Mouse (Mus musculus) splenic B cell, adult 2 months (primary cell): ENCODE measurements at regions not wholly inside any gene's neighbourhood (a gene's known extent, or its start where the extent isn't known, plus 50 kb on each side); places are given as distances from the start of the nearest gene placed in this dataset.
"Not testable (repeated sequence)": the region's sequence is repeated elsewhere in the genome, so short reads cannot be mapped to it uniquely, and the experiment has no call there.

Experiments used
- DNase-seq: peaks from one replicate; pipeline ENCODE4 v3.0.0-alpha.2; 2011; ENCODE audit warnings: low read depth, low spot score
- H3K27me3 ChIP-seq: 2 replicates; pipeline ENCODE4 v1.6.1; 2012; ENCODE audit warnings: mild to moderate bottlenecking, low read length, moderate library complexity, mixed read lengths; ENCODE audit not compliant: control insufficient read depth, poor library complexity, insufficient read depth, severe bottlenecking
- H3K36me3 ChIP-seq: 2 replicates; pipeline ENCODE4 v1.6.1; 2012; ENCODE audit warnings: mild to moderate bottlenecking, low read length, moderate library complexity, mixed read lengths; ENCODE audit not compliant: control insufficient read depth, poor library complexity, insufficient read depth, severe bottlenecking

GRCm38 (mm10) chr11:63252968-63253602, 124.3 kb downstream of the Pmp22 start:
- H3K27me3 ChIP-seq = no peaks in the 10 kb centered on the region
- H3K36me3 ChIP-seq = no peaks in the 10 kb centered on the region
- no peak for DNase-seq

GRCm38 (mm10) chr11:63264432-63265061, 135.8 kb downstream of the Pmp22 start:
- DNase-seq = no peak
- no peaks in the 10 kb centered on the region for H3K27me3 ChIP-seq
- H3K36me3 ChIP-seq = no peaks in the 10 kb centered on the region

GRCm38 (mm10) chr11:63266290-63266689, 137.5 kb downstream of the Pmp22 start:
- H3K36me3 ChIP-seq, DNase-seq, H3K27me3 ChIP-seq: not testable (repeated sequence)

GRCm38 (mm10) chr11:63276641-63277040, 147.9 kb downstream of the Pmp22 start:
- no peaks in the 10 kb centered on the region for H3K36me3 ChIP-seq
- no peak for DNase-seq

GRCm38 (mm10) chr11:63281839-63282238, 153.1 kb downstream of the Pmp22 start:
- DNase-seq = no peak
- Histone ChIP-seq H3K27me3 (no peaks in the 10 kb centered on the region), H3K36me3 (no peaks in the 10 kb centered on the region)

More at GRCm38 (mm10) chr11:63276641-63277040, 147.9 kb downstream of the Pmp22 start:
- H3K27me3 ChIP-seq = no peaks in the 10 kb centered on the region

- Histone ChIP-seq H3K27me3 (no peaks in the 10 kb centered on the region), H3K36me3 (no peaks in the 10 kb centered on the region)
- DNase-seq = no peak
Measured at GRCm38 (mm10) chr11:63282541-63282940, 153.8 kb downstream of the Pmp22 start.

GRCm38 (mm10) chr11:63286026-63286425, 157.2 kb downstream of the Pmp22 start:
- Histone ChIP-seq H3K36me3 (no peaks in the 10 kb centered on the region), H3K27me3 (no peaks in the 10 kb centered on the region)
- DNase-seq = no peak

- no peak for DNase-seq
- H3K27me3 ChIP-seq = no peaks in the 10 kb centered on the region
Measured at GRCm38 (mm10) chr11:63287766-63288165, 159.0 kb downstream of the Pmp22 start.

GRCm38 (mm10) chr11:63290618-63291017, 161.8 kb downstream of the Pmp22 start:
- no peaks in the 10 kb centered on the region for H3K27me3 ChIP-seq
- no peaks in the 10 kb centered on the region for H3K36me3 ChIP-seq
- no peak for DNase-seq

More at GRCm38 (mm10) chr11:63287766-63288165, 159.0 kb downstream of the Pmp22 start:
- H3K36me3 ChIP-seq = no peaks in the 10 kb centered on the region

GRCm38 (mm10) chr11:63293485-63293884, 164.7 kb downstream of the Pmp22 start:
- Histone ChIP-seq H3K36me3 (no peaks in the 10 kb centered on the region), H3K27me3 (no peaks in the 10 kb centered on the region)
- no peak for DNase-seq

- no peaks in the 10 kb centered on the region for H3K36me3 ChIP-seq
- no peaks in the 10 kb centered on the region for H3K27me3 ChIP-seq
- no peak for DNase-seq
Measured at GRCm38 (mm10) chr11:63294476-63294875, 165.7 kb downstream of the Pmp22 start.

GRCm38 (mm10) chr11:63296476-63296875, 167.7 kb downstream of the Pmp22 start:
- no peak for DNase-seq
- Histone ChIP-seq H3K36me3 (no peaks in the 10 kb centered on the region), H3K27me3 (no peaks in the 10 kb centered on the region)

GRCm38 (mm10) chr11:63299712-63300581, 171.2 kb downstream of the Pmp22 start:
- no peaks in the 10 kb centered on the region for H3K27me3 ChIP-seq
- H3K36me3 ChIP-seq = no peaks in the 10 kb centered on the region
- no peak for DNase-seq

- DNase-seq = no peak
- H3K36me3 ChIP-seq = no peaks in the 10 kb centered on the region
Measured at GRCm38 (mm10) chr11:63325166-63325565, 196.4 kb downstream of the Pmp22 start.

GRCm38 (mm10) chr11:63326864-63327263, 198.1 kb downstream of the Pmp22 start:
- Histone ChIP-seq H3K36me3 (no peaks in the 10 kb centered on the region), H3K27me3 (no peaks in the 10 kb centered on the region)
- DNase-seq = no peak

More at GRCm38 (mm10) chr11:63325166-63325565, 196.4 kb downstream of the Pmp22 start:
- no peaks in the 10 kb centered on the region for H3K27me3 ChIP-seq
